Mouse (Mus musculus) midbrain, embryonic 12.5 days (tissue): ENCODE results near the gene Eml3. TPM values are rescaled to one million over a fixed set of nuclear protein-coding genes. Genes with fewer than 3 reads are reported as not detected.
"Not testable (repeated sequence)": the region's sequence is repeated elsewhere in the genome, so short reads cannot be mapped to it uniquely, and the experiment has no call there.

Experiments
- ATAC-seq: fragments of 200-750 bp; cut with Nextera tagmentation; 2 replicates; pipeline ENCODE4 v1.8.0; 2017; ENCODE audit warnings: low read depth, moderate TSS enrichment, moderate library complexity; ENCODE audit not compliant: low FRiP score
- H3K27ac ChIP-seq: fragments of 300-500 bp; sonication (generic); replicated peaks from 2 replicates; pipeline ENCODE4 v1.5.1; 2016; ENCODE audit warnings: mild to moderate bottlenecking
- H3K27me3 ChIP-seq: fragments of 300-500 bp; sonication (generic); 2 replicates; pipeline ENCODE4 v1.6.1; 2016; ENCODE audit warnings: mild to moderate bottlenecking
- H3K36me3 ChIP-seq: fragments of 300-500 bp; sonication (generic); 2 replicates; pipeline ENCODE4 v1.6.1; 2016
- H3K4me1 ChIP-seq: fragments of 300-500 bp; sonication (generic); 2 replicates; pipeline ENCODE4 v1.6.1; 2016
- H3K4me2 ChIP-seq: fragments of 300-500 bp; sonication (generic); replicated peaks from 2 replicates; pipeline ENCODE4 v1.6.1; 2016; ENCODE audit warnings: mild to moderate bottlenecking, moderate library complexity
- H3K4me3 ChIP-seq: fragments of 300-500 bp; sonication (generic); 2 replicates; pipeline ENCODE4 v1.5.1; 2016; ENCODE audit warnings: mild to moderate bottlenecking
- H3K9ac ChIP-seq: fragments of 300-500 bp; sonication (generic); replicated peaks from 2 replicates; pipeline ENCODE4 v1.6.1; 2016; ENCODE audit warnings: mild to moderate bottlenecking, moderate library complexity
- H3K9me3 ChIP-seq: fragments of 300-500 bp; sonication (generic); 2 replicates; pipeline ENCODE4 v1.6.1; 2016; ENCODE audit warnings: mild to moderate bottlenecking
- WGBS: fragments of 180-500 bp; shearing (Covaris S2); methylation state at CpG from one replicate; pipeline ENCODE4 v1.1.7; 2016; 5-methylcytosine and 5-hydroxymethylcytosine counted together
- polyA plus RNA-seq: library from polyadenylated mRNA; unstranded; fragments of >200 nt; fragmentation: Nextera tagmentation; extraction: Ambion mirVana; gene quantifications from 2 replicates; pipeline ENCODE4 v1.2.1, GENCODE M21; 2016

Gene Eml3
- polyA plus RNA-seq, 1 experiment from 2014 or later, result 15.8 TPM

- ATAC-seq, result no peak
- no peaks in the 10 kb centered on the region for H3K27me3 ChIP-seq
- peak overlapping the region; percentile 54 for H3K4me2 ChIP-seq
- peak overlapping the region; percentile 78 for H3K27ac ChIP-seq
- 89% methylated on average over 8 of the region's 8 CpGs for WGBS
- H3K4me3 ChIP-seq, result no peak overlapping the region
- peak overlapping the region; percentile 66; the same call in 1 of the 2 replicates for H3K9ac ChIP-seq
- H3K36me3 ChIP-seq, result peaks cover 77% of the 10 kb centered on the region
- no peaks in the 10 kb centered on the region for H3K9me3 ChIP-seq
- peaks cover 24% of the 10 kb centered on the region for H3K4me1 ChIP-seq
Measured at GRCm38 (mm10) chr19:8965771-8966170, 36.4 kb downstream of the Eml3 start.

- H3K4me2 ChIP-seq, result peak overlapping the region; percentile 54
- ATAC-seq, result no peak
- H3K4me3 ChIP-seq, result peak overlapping the region; percentile 63
- no peaks in the 10 kb centered on the region for H3K27me3 ChIP-seq
- H3K36me3 ChIP-seq, result peaks cover 77% of the 10 kb centered on the region
- 52% methylated on average over 5 of the region's 5 CpGs for WGBS
- no peaks in the 10 kb centered on the region for H3K9me3 ChIP-seq
- H3K27ac ChIP-seq, result peak overlapping the region; percentile 78
- H3K4me1 ChIP-seq, result peaks cover 24% of the 10 kb centered on the region
- peak overlapping the region; percentile 66 for H3K9ac ChIP-seq
Measured at GRCm38 (mm10) chr19:8966198-8966589, 36.8 kb downstream of the Eml3 start.

- peak within 1 kb of the TSS; percentile 80 for H3K4me2 ChIP-seq
- ATAC-seq, result peak; percentile 99
- under 1% methylated on average over 52 of the region's 52 CpGs for WGBS
- peak within 1 kb of the TSS; percentile 84 for H3K9ac ChIP-seq
- peaks cover 24% of the 10 kb centered on the region for H3K4me1 ChIP-seq
- no peaks in the 10 kb centered on the region for H3K9me3 ChIP-seq
- H3K27ac ChIP-seq, result peak within 1 kb of the TSS; percentile 85
- peaks cover 77% of the 10 kb centered on the region for H3K36me3 ChIP-seq
- H3K4me3 ChIP-seq, result peak within 1 kb of the TSS; percentile 63
- H3K27me3 ChIP-seq, result no peaks in the 10 kb centered on the region
Measured at GRCm38 (mm10) chr19:8966590-8967372, 37.4 kb downstream of the Eml3 start, which contains the start of gene Eef1g. Gene Eef1g (plus strand): TSS chr19:8967041.

- no peak; the same call in 1 of the 2 replicates for ATAC-seq
- Histone ChIP-seq H3K4me3 (peak overlapping the region; percentile 63), H3K27me3 (no peaks in the 10 kb centered on the region), H3K36me3 (peaks cover 77% of the 10 kb centered on the region), H3K9ac (peak overlapping the region; percentile 84), H3K9me3 (no peaks in the 10 kb centered on the region), H3K4me1 (peaks cover 24% of the 10 kb centered on the region), H3K4me2 (peak overlapping the region; percentile 80), H3K27ac (peak overlapping the region; percentile 85)
- WGBS, result under 1% methylated on average over 8 of the region's 8 CpGs
Measured at GRCm38 (mm10) chr19:8967373-8967743, 38.0 kb downstream of the Eml3 start.

- peak overlapping the region; percentile 80 for H3K4me2 ChIP-seq
- peaks cover 24% of the 10 kb centered on the region for H3K4me1 ChIP-seq
- no peaks in the 10 kb centered on the region for H3K9me3 ChIP-seq
- WGBS, result 6% methylated on average over 9 of the region's 9 CpGs
- ATAC-seq, result no peak
- peaks cover 77% of the 10 kb centered on the region for H3K36me3 ChIP-seq
- peak overlapping the region; percentile 63 for H3K4me3 ChIP-seq
- H3K27me3 ChIP-seq, result no peaks in the 10 kb centered on the region
- 0 out of 2 replicates have a peak overlapping the region, but pooled peaks have one; percentile 85 for H3K27ac ChIP-seq
- peak overlapping the region; percentile 84 for H3K9ac ChIP-seq
Measured at GRCm38 (mm10) chr19:8967893-8968292, 38.5 kb downstream of the Eml3 start.

- not testable (repeated sequence) for H3K4me3 ChIP-seq, H3K9ac ChIP-seq, H3K27ac ChIP-seq, ATAC-seq, H3K4me2 ChIP-seq, H3K9me3 ChIP-seq, H3K27me3 ChIP-seq
- Histone ChIP-seq H3K36me3 (peaks cover 90% of the 10 kb centered on the region), H3K4me1 (peaks cover 14% of the 10 kb centered on the region)
- 88% methylated on average over 8 of the region's 8 CpGs for WGBS
Measured at GRCm38 (mm10) chr19:8972491-8972890, 43.1 kb downstream of the Eml3 start.

- H3K36me3 ChIP-seq, result peaks cover 98% of the 10 kb centered on the region
- no peak for ATAC-seq
Measured at GRCm38 (mm10) chr19:8974638-8975037, 45.3 kb downstream of the Eml3 start.

GRCm38 (mm10) chr19:8975491-8975890, 46.1 kb downstream of the Eml3 start:
- Histone ChIP-seq H3K9ac (no peak overlapping the region), H3K9me3 (no peaks in the 10 kb centered on the region), H3K27ac (no peak overlapping the region), H3K4me3 (no peak overlapping the region), H3K4me2 (no peak overlapping the region), H3K36me3 (peaks cover 97% of the 10 kb centered on the region), H3K27me3 (no peaks in the 10 kb centered on the region), H3K4me1 (no peaks in the 10 kb centered on the region)
- ATAC-seq, result no peak
- WGBS, result 97% methylated on average over 2 of the region's 2 CpGs

More at GRCm38 (mm10) chr19:8974638-8975037, 45.3 kb downstream of the Eml3 start:
- no peak overlapping the region for H3K4me2 ChIP-seq
- H3K27me3 ChIP-seq, result no peaks in the 10 kb centered on the region
- no peaks in the 10 kb centered on the region for H3K4me1 ChIP-seq
- H3K9me3 ChIP-seq, result no peaks in the 10 kb centered on the region
- H3K9ac ChIP-seq, result no peak overlapping the region
- H3K4me3 ChIP-seq, result no peak overlapping the region
- WGBS, result 96% methylated on average over 1 of the region's 1 CpGs
- no peak overlapping the region for H3K27ac ChIP-seq

GRCm38 (mm10) chr19:8976535-8976934, 47.2 kb downstream of the Eml3 start:
- H3K36me3 ChIP-seq, result peaks cover 90% of the 10 kb centered on the region
- no peak overlapping the region for H3K4me3 ChIP-seq
- H3K4me1 ChIP-seq, result 0 out of 2 replicates have a peak, but pooled peaks cover 3% of the 10 kb centered on the region
- ATAC-seq, result peak; percentile 67; the same call in 1 of the 2 replicates
- WGBS, result 52% methylated on average over 3 of the region's 3 CpGs
- H3K9me3 ChIP-seq, result no peaks in the 10 kb centered on the region
- no peak overlapping the region for H3K27ac ChIP-seq
- H3K4me2 ChIP-seq, result no peak overlapping the region
- H3K9ac ChIP-seq, result no peak overlapping the region
- H3K27me3 ChIP-seq, result no peaks in the 10 kb centered on the region

- WGBS, result 54% methylated on average over 5 of the region's 5 CpGs
- Histone ChIP-seq H3K4me1 (peaks cover 33% of the 10 kb centered on the region), H3K36me3 (peaks cover 48% of the 10 kb centered on the region), H3K9ac (no peak overlapping the region), H3K27ac (no peak overlapping the region), H3K4me2 (no peak overlapping the region), H3K27me3 (peaks cover 2% of the 10 kb centered on the region; the same call in 1 of the 2 replicates), H3K4me3 (no peak overlapping the region), H3K9me3 (no peaks in the 10 kb centered on the region)
- ATAC-seq, result no peak
Measured at GRCm38 (mm10) chr19:8980771-8981170, 51.4 kb downstream of the Eml3 start.

- Histone ChIP-seq H3K4me2 (no peak overlapping the region), H3K27ac (no peak overlapping the region), H3K36me3 (peaks cover 40% of the 10 kb centered on the region), H3K27me3 (peaks cover 5% of the 10 kb centered on the region; the same call in 1 of the 2 replicates), H3K4me3 (no peak overlapping the region), H3K9ac (no peak overlapping the region), H3K4me1 (peaks cover 33% of the 10 kb centered on the region), H3K9me3 (no peaks in the 10 kb centered on the region)
- 81% methylated on average over 2 of the region's 2 CpGs for WGBS
- ATAC-seq, result no peak
Measured at GRCm38 (mm10) chr19:8981450-8982168, 52.3 kb downstream of the Eml3 start.
